Mouse (Mus musculus): ENCODE data around the gene Gm3336.
A peak's percentile ranks its signal among the peaks of the same experiment; 100 is the strongest.

The Gm3336 gene

GRCm38 (mm10) chr8:70748246-70749096 is 30.1 kb downstream of the Gm3336 start:
- DNase-seq (ENCODE audit: low spot score), result no peak

GRCm38 (mm10) chr8:70749097-70749674 is 30.8 kb downstream of the Gm3336 start:
- no peak for DNase-seq (ENCODE audit: low spot score)

GRCm38 (mm10) chr8:70750128-70750680 is 31.9 kb downstream of the Gm3336 start:
- no peak for DNase-seq (ENCODE audit: low spot score)

- no peak for DNase-seq (ENCODE audit: low spot score)
Observed at GRCm38 (mm10) chr8:70752000-70752764, 33.8 kb downstream of the Gm3336 start.

GRCm38 (mm10) chr8:70753151-70753550 is 34.8 kb downstream of the Gm3336 start:
- DNase-seq (ENCODE audit: low spot score), result no peak

- peak; percentile 98 for DNase-seq (ENCODE audit: low spot score)
Observed at GRCm38 (mm10) chr8:70754043-70754870, 35.9 kb downstream of the Gm3336 start, which contains the start of gene Rab3a. Rab3a (plus strand) TSS chr8:70754679.

GRCm38 (mm10) chr8:70754871-70755660 is 36.7 kb downstream of the Gm3336 start:
- DNase-seq (ENCODE audit: low spot score), result no peak

- DNase-seq (ENCODE audit: low spot score), result no peak
Observed at GRCm38 (mm10) chr8:70755661-70756475, 37.5 kb downstream of the Gm3336 start.

GRCm38 (mm10) chr8:70756476-70757040 is 38.2 kb downstream of the Gm3336 start:
- DNase-seq (ENCODE audit: low spot score), result no peak

- no peak for DNase-seq (ENCODE audit: low spot score)
Observed at GRCm38 (mm10) chr8:70757523-70758307, 39.4 kb downstream of the Gm3336 start.

- no peak for DNase-seq (ENCODE audit: low spot score)
Observed at GRCm38 (mm10) chr8:70758308-70758615, 39.9 kb downstream of the Gm3336 start.

- DNase-seq (ENCODE audit: low spot score), result no peak
Observed at GRCm38 (mm10) chr8:70758616-70759561, 40.5 kb downstream of the Gm3336 start.

- DNase-seq (ENCODE audit: low spot score), result no peak
Observed at GRCm38 (mm10) chr8:70760350-70760749, 42.0 kb downstream of the Gm3336 start.

- DNase-seq (ENCODE audit: low spot score), result peak; percentile 97
Observed at GRCm38 (mm10) chr8:70760775-70761406, 42.5 kb downstream of the Gm3336 start, which contains the start of gene Mpv17l2. Mpv17l2 (minus strand) TSS chr8:70760946.

GRCm38 (mm10) chr8:70762118-70762517 is 43.8 kb downstream of the Gm3336 start:
- DNase-seq (ENCODE audit: low spot score), result no peak

- no peak for DNase-seq (ENCODE audit: low spot score)
Observed at GRCm38 (mm10) chr8:70763354-70763753, 45.0 kb downstream of the Gm3336 start.

GRCm38 (mm10) chr8:70764026-70764425 is 45.7 kb downstream of the Gm3336 start:
- DNase-seq (ENCODE audit: low spot score), result no peak
